Mouse (Mus musculus): ENCODE results near the gene Wnt3.

Wnt3 gene

GRCm38 (mm10) chr11:103765556-103766011, 8.4 kb upstream of the Wnt3 start:
- in situ Hi-C loops (cut with MboI; ENCODE audit: low pct_unique_long_range_greater_than_20kb in 1 of 2, low sequenced_read_pairs in 2 of 2, unreplicated experiment in 1 of 2): no loop called here

- in situ Hi-C loops (cut with MboI; ENCODE audit: low pct_unique_long_range_greater_than_20kb in 1 of 2, low sequenced_read_pairs in 2 of 2, unreplicated experiment in 1 of 2): no loop called here
These were observed 2.7 kb upstream of the Wnt3 start for GRCm38 (mm10) chr11:103771160-103771817.

DNA sequence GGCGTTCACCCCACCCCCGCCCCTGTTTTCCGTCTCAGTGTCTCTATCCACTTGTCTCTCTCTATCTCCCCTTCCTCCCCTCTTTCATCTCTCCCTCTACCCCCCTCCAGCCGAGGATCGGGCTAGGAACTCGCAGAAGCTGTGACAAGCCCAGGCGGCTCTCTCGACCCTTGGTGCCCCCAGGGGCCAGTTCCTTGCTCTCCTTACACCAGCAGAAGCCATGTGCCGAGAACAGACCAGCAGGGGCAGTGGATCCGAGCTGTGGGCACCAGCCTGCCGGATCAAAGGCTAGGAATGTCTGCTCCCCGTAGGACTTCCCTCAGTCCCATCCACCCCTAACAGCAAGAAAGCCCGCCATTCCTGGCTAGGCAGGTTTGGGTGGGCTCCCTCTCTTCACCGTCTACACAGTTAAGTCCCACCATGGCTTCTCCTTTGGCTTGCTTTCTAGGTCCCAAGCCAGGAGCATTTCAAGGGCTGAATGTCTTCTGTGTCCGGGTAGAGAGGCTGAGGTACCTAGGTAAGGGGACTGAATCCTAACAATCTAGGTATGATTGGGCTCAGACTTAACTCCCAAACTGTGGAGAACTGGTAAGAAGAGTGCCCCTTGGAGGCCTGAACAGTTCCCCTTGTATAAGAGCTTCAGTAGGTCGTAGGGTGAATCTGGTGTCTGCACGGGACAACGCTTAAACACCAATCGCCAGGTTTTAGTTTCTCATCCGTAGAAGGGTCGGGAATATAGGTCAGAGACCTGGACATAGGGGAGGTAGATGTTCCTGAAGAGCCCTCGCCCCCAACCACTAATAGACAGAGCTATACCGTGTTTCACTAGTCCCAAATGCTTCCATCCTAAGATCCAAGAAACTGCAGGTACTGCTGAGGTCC, 1.2 kb upstream of the Wnt3 start:
- in situ Hi-C loops (cut with MboI; ENCODE audit: low pct_unique_long_range_greater_than_20kb in 1 of 2, low sequenced_read_pairs in 2 of 2, unreplicated experiment in 1 of 2): no loop called here

DNA sequence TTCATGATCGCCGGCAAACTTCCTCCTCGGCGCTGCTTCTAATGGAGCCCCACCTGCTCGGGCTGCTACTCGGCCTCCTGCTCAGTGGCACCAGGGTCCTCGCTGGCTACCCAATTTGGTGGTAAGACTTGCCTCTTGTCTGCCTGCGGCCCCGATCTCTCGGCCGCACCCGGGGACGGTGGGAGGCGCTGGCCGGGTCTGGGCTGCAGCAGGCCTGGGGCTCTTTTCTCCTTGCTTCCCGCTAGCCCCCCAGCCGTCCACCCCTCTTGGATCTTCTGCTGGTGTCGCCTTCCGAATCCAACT, 229 bp downstream of the Wnt3 start:
- in situ Hi-C loops (cut with MboI; ENCODE audit: low pct_unique_long_range_greater_than_20kb in 1 of 2, low sequenced_read_pairs in 2 of 2, unreplicated experiment in 1 of 2): no loop called here

DNA sequence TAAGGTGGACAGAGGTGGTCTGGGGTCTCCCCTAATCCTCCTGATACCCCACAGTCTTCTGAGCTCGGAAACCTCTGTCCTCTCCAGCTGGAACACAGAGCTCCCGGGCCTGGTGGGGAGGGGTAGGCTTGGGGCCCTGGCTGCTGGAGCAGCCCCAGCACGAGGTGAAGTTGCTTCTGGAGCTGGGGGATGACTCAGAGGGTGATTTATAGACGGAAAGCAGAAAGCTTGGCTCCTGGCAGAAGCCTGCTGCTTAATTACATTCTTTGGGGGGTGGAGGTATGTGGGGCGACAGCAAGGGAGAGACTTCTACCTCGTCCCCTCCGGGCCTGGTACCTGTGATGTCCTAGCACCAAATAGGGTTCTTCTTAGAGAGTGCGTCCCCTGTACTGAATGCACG, 6.2 kb downstream of the Wnt3 start:
- in situ Hi-C loops (cut with MboI; ENCODE audit: low pct_unique_long_range_greater_than_20kb in 1 of 2, low sequenced_read_pairs in 2 of 2, unreplicated experiment in 1 of 2): no loop called here

DNA sequence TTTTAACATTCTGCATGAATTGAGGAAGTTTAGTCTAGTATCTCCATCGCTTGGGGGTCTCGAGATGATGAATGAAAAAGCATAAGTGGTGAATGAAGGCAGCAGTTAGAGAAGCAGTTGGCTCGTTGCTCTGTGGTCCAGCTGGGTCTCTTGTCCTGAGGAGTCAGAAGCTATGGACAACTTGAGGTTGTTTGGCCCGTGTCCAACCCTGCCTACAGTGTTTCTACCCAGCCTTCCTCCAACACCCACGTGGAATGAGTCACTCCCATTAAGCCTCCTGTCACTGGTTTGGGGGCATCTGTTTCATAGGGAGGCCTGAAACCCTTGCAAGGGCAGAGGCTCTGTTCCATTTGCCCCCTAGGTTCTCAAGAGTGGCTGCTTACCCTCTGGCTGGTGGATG, 16.0 kb downstream of the Wnt3 start:
- in situ Hi-C loops (cut with MboI; ENCODE audit: low pct_unique_long_range_greater_than_20kb in 1 of 2, low sequenced_read_pairs in 2 of 2, unreplicated experiment in 1 of 2): no loop called here

DNA sequence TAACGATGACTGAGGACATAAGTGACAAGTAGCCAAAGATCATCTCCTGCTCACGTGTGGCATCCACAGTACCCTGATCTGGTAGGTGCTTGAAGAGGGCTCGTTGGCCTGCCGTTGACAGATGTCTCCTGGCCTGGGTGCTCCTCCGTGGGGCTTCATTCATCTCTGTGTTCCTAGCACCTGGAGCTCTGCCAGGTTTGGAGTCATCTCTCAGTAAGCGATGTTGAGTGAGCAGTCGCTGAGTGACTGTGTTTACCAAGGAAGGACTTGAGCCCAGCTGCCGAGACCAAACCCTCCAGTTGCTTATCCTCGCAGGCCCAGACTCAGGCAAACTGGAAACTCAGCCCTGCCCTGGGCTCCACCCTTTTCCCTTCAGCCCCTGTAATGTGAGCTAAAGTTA, 27.2 kb downstream of the Wnt3 start:
- in situ Hi-C loops (cut with MboI; ENCODE audit: low pct_unique_long_range_greater_than_20kb in 1 of 2, low sequenced_read_pairs in 2 of 2, unreplicated experiment in 1 of 2): no loop called here

DNA sequence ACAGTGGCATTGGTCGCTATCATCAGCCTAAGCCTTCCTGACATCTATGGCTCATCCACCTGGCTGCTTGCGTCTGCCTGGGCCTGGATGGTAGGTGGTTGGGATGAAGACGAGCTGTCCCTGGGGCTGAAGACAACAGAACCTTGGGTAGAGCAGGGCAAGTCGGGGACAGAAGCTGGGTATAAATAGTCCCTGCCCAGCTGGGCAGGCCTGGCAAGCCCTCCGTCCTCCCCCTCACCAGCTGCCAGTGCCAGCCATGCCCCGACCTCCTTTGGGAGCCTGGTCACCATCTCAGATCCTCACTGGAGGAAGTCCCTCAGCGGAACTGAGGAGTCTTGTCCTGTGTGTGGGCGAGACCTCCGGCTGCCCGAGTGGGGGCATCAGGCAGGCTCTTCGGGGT, 30.2 kb downstream of the Wnt3 start:
- in situ Hi-C loops (cut with MboI; ENCODE audit: low pct_unique_long_range_greater_than_20kb in 1 of 2, low sequenced_read_pairs in 2 of 2, unreplicated experiment in 1 of 2): no loop called here

DNA sequence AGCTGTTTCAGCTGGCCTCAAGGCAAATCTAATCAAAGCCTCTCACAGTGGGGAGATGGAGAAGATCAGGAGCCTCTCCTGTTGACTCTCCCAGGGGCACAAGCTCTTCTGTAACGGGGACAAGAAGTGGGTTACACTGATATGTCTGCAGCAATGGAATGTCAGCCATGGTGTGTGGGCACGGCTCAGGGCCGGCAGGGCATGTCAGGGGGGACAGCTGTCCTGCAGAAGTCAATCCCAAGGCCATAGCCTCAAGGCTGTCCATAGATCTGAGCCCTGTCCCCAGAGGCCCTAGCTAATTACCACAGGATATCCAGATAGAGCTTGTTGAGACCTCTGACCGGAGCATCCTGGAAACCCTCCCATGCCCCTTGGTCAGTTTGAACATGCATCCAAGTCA, 30.9 kb downstream of the Wnt3 start:
- in situ Hi-C loops (cut with MboI; ENCODE audit: low pct_unique_long_range_greater_than_20kb in 1 of 2, low sequenced_read_pairs in 2 of 2, unreplicated experiment in 1 of 2): no loop called here

DNA sequence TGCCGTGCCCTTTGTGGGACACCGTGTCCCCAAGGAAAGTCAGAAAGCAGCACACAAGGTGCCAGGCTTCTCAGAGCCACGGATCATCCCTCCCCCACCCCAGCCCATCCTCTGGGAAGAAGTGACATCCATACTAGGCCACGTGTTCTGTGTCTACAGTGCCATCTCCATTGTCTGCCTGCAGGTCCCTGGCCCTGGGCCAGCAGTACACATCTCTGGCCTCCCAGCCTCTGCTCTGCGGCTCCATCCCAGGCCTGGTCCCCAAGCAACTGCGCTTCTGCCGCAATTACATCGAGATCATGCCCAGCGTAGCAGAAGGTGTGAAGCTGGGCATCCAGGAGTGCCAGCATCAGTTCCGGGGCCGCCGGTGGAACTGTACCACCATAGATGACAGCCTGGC, 34.0 kb downstream of the Wnt3 start:
- in situ Hi-C loops (cut with MboI; ENCODE audit: low pct_unique_long_range_greater_than_20kb in 1 of 2, low sequenced_read_pairs in 2 of 2, unreplicated experiment in 1 of 2): no loop called here

DNA sequence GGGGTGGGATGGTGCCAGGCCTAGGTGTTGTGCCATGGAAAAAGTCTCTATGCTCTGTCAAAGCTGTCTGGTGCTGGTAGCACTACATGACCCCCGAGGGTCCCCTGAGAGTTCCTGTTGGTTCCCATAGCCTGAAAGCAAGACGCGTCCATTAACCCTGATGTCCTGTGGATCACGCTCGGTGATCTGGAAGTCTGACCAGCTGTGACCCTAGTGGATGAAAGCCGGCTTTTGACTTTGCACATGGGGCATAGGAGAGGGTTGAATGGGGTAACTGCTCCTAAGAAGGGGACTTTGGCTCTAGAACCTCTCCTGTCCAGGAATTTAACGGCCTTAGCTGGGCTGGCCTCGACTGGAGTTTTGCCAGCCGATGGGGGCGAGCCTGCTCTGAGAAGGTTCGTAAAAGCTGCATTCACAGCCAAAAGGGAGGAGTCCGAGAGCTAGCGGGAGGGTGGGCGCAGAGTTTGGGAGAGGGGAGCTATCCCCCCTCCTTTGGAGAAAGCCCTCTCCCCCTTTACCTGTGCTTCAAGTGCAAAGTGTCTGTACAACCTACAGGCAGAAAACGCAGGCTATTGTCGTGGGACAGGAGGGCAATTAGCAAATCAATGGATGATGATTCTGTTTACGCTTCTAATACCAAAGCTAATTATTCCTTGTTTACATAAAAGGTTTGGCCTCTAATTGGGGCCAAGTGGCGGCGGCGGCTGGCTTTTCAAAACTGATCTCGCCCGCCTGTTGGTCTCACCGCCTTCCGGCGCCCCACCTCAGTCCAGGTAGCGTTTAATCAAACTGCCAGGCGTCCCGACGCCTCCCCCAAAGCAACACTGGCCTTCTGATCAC, 35.0 kb downstream of the Wnt3 start:
- in situ Hi-C loops (cut with MboI; ENCODE audit: low pct_unique_long_range_greater_than_20kb in 1 of 2, low sequenced_read_pairs in 2 of 2, unreplicated experiment in 1 of 2): no loop called here

- in situ Hi-C loops (cut with MboI; ENCODE audit: low pct_unique_long_range_greater_than_20kb in 1 of 2, low sequenced_read_pairs in 2 of 2, unreplicated experiment in 1 of 2): no loop called here
These were observed 36.0 kb downstream of the Wnt3 start for GRCm38 (mm10) chr11:103809611-103810598.

DNA sequence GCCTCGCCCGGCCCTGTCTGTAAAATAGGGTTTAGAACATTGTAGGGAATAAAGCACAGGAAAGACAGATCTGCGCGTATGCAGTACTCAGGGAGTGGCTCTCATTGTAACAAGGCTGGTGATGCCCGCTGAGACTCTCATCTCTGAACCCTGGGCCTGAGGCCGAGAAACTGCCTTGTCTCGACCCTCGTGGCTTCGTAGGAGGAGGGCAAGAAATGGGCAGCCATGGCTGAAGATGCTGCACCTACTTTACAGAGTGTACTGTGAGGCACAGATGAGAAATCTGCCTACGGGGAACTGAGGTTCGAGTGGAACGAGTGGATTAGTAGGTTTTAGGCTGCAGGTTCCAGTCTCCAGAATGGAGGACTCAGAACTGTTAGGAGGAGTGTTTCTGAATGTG, 36.7 kb downstream of the Wnt3 start:
- in situ Hi-C loops (cut with MboI; ENCODE audit: low pct_unique_long_range_greater_than_20kb in 1 of 2, low sequenced_read_pairs in 2 of 2, unreplicated experiment in 1 of 2): no loop called here

DNA sequence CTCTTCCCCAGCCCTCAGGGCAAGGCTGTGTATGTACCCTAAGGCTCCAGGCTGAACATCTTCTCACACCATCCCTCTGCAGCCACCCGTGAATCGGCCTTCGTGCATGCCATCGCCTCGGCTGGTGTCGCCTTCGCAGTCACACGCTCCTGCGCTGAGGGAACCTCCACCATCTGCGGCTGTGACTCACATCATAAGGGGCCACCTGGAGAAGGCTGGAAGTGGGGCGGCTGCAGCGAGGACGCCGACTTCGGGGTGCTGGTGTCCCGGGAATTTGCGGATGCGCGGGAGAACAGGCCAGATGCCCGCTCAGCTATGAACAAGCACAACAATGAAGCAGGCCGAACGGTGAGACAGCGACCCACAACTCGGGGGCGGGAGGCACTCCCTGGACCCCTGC, 37.3 kb downstream of the Wnt3 start:
- in situ Hi-C loops (cut with MboI; ENCODE audit: low pct_unique_long_range_greater_than_20kb in 1 of 2, low sequenced_read_pairs in 2 of 2, unreplicated experiment in 1 of 2): no loop called here

- in situ Hi-C loops (cut with MboI; ENCODE audit: low pct_unique_long_range_greater_than_20kb in 1 of 2, low sequenced_read_pairs in 2 of 2, unreplicated experiment in 1 of 2): no loop called here
These were observed 40.9 kb downstream of the Wnt3 start for GRCm38 (mm10) chr11:103814808-103815207.

DNA sequence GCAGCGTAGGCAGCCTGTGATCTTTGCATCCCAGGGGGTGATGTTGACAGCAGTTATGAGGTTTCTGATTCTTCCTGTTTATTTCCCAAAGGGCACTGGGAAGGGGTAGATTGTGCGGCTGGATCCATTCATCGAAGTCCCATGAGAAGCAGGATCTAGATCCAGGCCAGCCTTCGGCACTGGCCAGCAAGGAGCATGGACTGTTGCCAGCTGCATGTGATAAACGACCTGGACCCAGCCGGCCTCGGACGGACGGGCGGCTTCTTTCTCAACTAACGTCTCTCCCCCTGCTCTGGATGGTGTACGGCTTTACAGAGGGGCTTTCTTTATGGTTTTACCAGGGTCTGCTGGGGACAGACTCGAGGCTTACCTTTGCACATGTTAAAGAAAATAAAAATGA, 42.0 kb downstream of the Wnt3 start:
- in situ Hi-C loops (cut with MboI; ENCODE audit: low pct_unique_long_range_greater_than_20kb in 1 of 2, low sequenced_read_pairs in 2 of 2, unreplicated experiment in 1 of 2): no loop called here

- in situ Hi-C loops (cut with MboI; ENCODE audit: low pct_unique_long_range_greater_than_20kb in 1 of 2, low sequenced_read_pairs in 2 of 2, unreplicated experiment in 1 of 2): no loop called here
These were observed 42.8 kb downstream of the Wnt3 start for GRCm38 (mm10) chr11:103816719-103817118.

- in situ Hi-C loops (cut with MboI; ENCODE audit: low pct_unique_long_range_greater_than_20kb in 1 of 2, low sequenced_read_pairs in 2 of 2, unreplicated experiment in 1 of 2): no loop called here
These were observed 53.3 kb downstream of the Wnt3 start for GRCm38 (mm10) chr11:103827201-103827600.

Data from mouse embryonic stem cell (cell line).